In the genomic region with DNA sequence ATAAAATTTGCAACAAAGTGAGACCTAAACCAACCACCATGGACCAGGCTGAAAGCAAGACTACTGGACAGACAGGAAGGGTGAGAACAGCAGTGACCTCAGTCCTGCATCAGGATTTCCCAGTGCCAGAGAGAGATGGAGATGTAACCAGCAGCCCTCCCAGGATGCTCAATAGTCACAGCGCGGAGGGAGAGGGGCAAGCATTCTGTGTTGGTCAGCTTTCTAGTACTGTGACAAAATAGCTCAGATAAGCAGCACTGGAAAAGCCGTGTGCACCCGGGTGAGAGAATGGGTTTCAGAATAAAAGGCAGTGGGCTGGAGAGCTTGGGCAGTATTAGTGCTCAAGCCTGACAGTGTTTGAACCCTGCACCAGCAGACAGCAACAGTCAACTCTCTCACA, we compare ENCODE assay signal across 19 mouse cellular contexts. TPM values are rescaled to one million over a fixed set of nuclear protein-coding genes. Genes with fewer than 3 reads are reported as not detected.
A peak's percentile ranks its signal among the peaks of the same experiment; 100 is the strongest.
DNase-seq lines count a peak whose midpoint lies in the region; ATAC-seq and TF ChIP-seq lines count a peak whose summit lies in the region.
"Had no signal": no experiment of that assay in that cellular context is flagged by ENCODE, and none has a peak within 500 bp of the region (broad histone marks: within the 10 kb centered on the region; RNA-seq: fewer than 3 reads in every experiment).

No protein-coding gene starts in this region.

- ATAC-seq in megakaryocyte, adult 5-6 weeks (ENCODE audit: poor library complexity, severe bottlenecking): no peak
- ATAC-seq: CD4-positive, CD25-positive, alpha-beta regulatory T cell, adult 4 months; forebrain, embryonic 16.5 days; intestine, embryonic 15.5 days had no signal

- peaks cover 78% of the 10 kb centered on the region for H3K4me1 ChIP-seq in cerebellum, adult 2 months (ENCODE audit: control insufficient read depth, insufficient read depth, low read length)
- H3K4me1 ChIP-seq in kidney, adult 2 months (ENCODE audit: control insufficient read depth, insufficient read depth, low read length): peaks cover 61% of the 10 kb centered on the region
- peaks cover 94% of the 10 kb centered on the region for H3K4me1 ChIP-seq in megakaryocyte, embryonic 14.5 days
- H3K4me1 ChIP-seq: forebrain, embryonic 12.5 days had no signal

- 73% methylated on average over 4 of the region's 4 CpGs for WGBS in cerebellum, adult 2 months
- 92% methylated on average over 4 of the region's 4 CpGs for WGBS in kidney, adult 2 months

- intact Hi-C loops in heart, postnatal 25 days (cut with DNase I): loop anchor here (2.0 to 5.0 kb wide), 2 partner anchors 70 to 89 kb away; partner anchors contain the start of gene Adarb1

- TF ChIP-seq CTCF in cerebellum, adult 2 months (IDR thresholded peaks at IDR 0.05; ENCODE audit: borderline replicate concordance, insufficient read depth, low read depth, low read length): no peak
- TF ChIP-seq CTCF in kidney, adult 2 months (conservative IDR thresholded peaks at IDR 0.05; ENCODE audit: insufficient read depth, insufficient read length, low read depth, low read length): no peak

- H3K9me3 ChIP-seq in megakaryocyte, embryonic 14.5 days: no peaks in the 10 kb centered on the region
- H3K9me3 ChIP-seq: embryonic facial prominence, embryonic 13.5 days; forebrain, embryonic 12.5 days; G1E; heart, embryonic 15.5 days; hindbrain, embryonic 10.5 days; intestine, embryonic 15.5 days had no signal

- TF ChIP-seq POLR2A in cerebellum, adult 2 months (IDR thresholded peaks at IDR 0.05; ENCODE audit: borderline replicate concordance, insufficient read depth, low read length): no peak
- TF ChIP-seq POLR2A in kidney, adult 2 months (IDR thresholded peaks at IDR 0.05; ENCODE audit: low read depth, low read length): no peak

- no peaks in the 10 kb centered on the region for H3K36me3 ChIP-seq in kidney, adult 2 months (ENCODE audit: control insufficient read depth, insufficient read depth, low read length)
- H3K36me3 ChIP-seq in megakaryocyte, embryonic 14.5 days (replicated peaks; ENCODE audit: low read length): peaks cover 98% of the 10 kb centered on the region

- H3K27me3 ChIP-seq in cerebellum, adult 2 months (ENCODE audit: control insufficient read depth, insufficient read depth, low read length): no peaks in the 10 kb centered on the region
- H3K27me3 ChIP-seq in kidney, adult 2 months (replicated peaks; ENCODE audit: control insufficient read depth, insufficient read depth, low read length): no peaks in the 10 kb centered on the region
- no peaks in the 10 kb centered on the region for H3K27me3 ChIP-seq in megakaryocyte, embryonic 14.5 days (replicated peaks)
- H3K27me3 ChIP-seq: embryonic facial prominence, embryonic 13.5 days; forebrain, embryonic 12.5 days; heart, embryonic 15.5 days; intestine, embryonic 15.5 days had no signal

- peak in 1 of 2 experiments; percentile 14 for DNase-seq in cerebellum, adult 2 months
- no peak for DNase-seq in cerebellum, postnatal 10 days
- peak; percentile 93 for DNase-seq in heart, adult 11 months
- DNase-seq in heart, postnatal 25 days (ENCODE audit: low spot score): no peak
- no peak for DNase-seq in kidney, adult 2 months
- no peak for DNase-seq in kidney, postnatal 36 days
- DNase-seq: adrenal gland, adult 8-10 months; adrenal gland, postnatal 36 days; B cell, adult 2 months had no signal

- H3K27ac ChIP-seq in cerebellum, adult 2 months (ENCODE audit: insufficient read depth, low read length): 0 out of 2 replicates have a peak overlapping the region, but pooled peaks have one; percentile 13
- peak overlapping the region; percentile 60 for H3K27ac ChIP-seq in kidney, adult 2 months (ENCODE audit: insufficient read depth, low read depth, low read length)
- H3K27ac ChIP-seq: embryonic facial prominence, embryonic 13.5 days; forebrain, embryonic 12.5 days; heart, embryonic 15.5 days; hindbrain, embryonic 10.5 days; intestine, embryonic 15.5 days had no signal

- no peak overlapping the region for H3K4me3 ChIP-seq in cerebellum, adult 2 months (replicated peaks; ENCODE audit: insufficient read depth, low read depth, low read length)
- no peak overlapping the region for H3K4me3 ChIP-seq in kidney, adult 2 months (ENCODE audit: insufficient read depth, low read depth, low read length)
- H3K4me3 ChIP-seq in megakaryocyte, embryonic 14.5 days (replicated peaks): peak overlapping the region; percentile 33
- H3K4me3 ChIP-seq: embryonic facial prominence, embryonic 13.5 days; forebrain, embryonic 12.5 days; heart, embryonic 15.5 days; hindbrain, embryonic 10.5 days; intestine, embryonic 15.5 days had no signal

RNA-seq across cellular contexts. Expression of gene Fam207a, which starts 7.8 kb away (rescaled TPM):
- 36.5 and 39.0 TPM in 2 replicates for polyA plus RNA-seq in cerebellum, adult 2 months (2012; rRNA removed)
- 1 to 10 TPM; 8.6 to 9.9 TPM for total RNA-seq in heart, postnatal 25 days (2021)
- 30.5 and 31.4 TPM in 2 replicates for polyA plus RNA-seq in kidney, adult 2 months (2012; rRNA removed)
- 19.5 and 88.9 TPM in 2 replicates for polyA plus RNA-seq in megakaryocyte, embryonic 14.5 days (2012; ENCODE audit: insufficient read depth, low replicate concordance)
- total RNA-seq in megakaryocyte, adult 5-6 weeks (2015): 11.5 and 11.7 TPM in 2 replicates
- 36.3 and 46.5 TPM in 2 replicates for total RNA-seq in megakaryocyte, adult 5-6 weeks (2017)

RNA-seq across cellular contexts. Expression of gene Itgb2, which starts 22.3 kb away (rescaled TPM):
- polyA plus RNA-seq in cerebellum, adult 2 months (2012; rRNA removed): 2.3 and 2.4 TPM in 2 replicates
- 1 to 10 TPM; 6.1 to 6.4 TPM for total RNA-seq in heart, postnatal 25 days (2021)
- polyA plus RNA-seq in kidney, adult 2 months (2012; rRNA removed): 6.5 and 13.6 TPM in 2 replicates
- polyA plus RNA-seq in megakaryocyte, embryonic 14.5 days (2012; ENCODE audit: insufficient read depth, low replicate concordance): 35.5 and 120 TPM in 2 replicates
- 342 TPM in 2 replicates for total RNA-seq in megakaryocyte, adult 5-6 weeks (2015)
- 400 and 419 TPM in 2 replicates for total RNA-seq in megakaryocyte, adult 5-6 weeks (2017)
